Mouse (Mus musculus) granulocyte monocyte progenitor cell, adult 5-6 weeks (primary cell): ENCODE results near the gene Retnlg. TPM values are rescaled to one million over a fixed set of nuclear protein-coding genes. Genes with fewer than 3 reads are reported as not detected.

Experiments used
- total RNA-seq, 2 experiments: library from RNA; stranded (forward) in 1 of 2; stranded (reverse) in 1 of 2; fragments of 200-712, 200-1000 nt in 1 of 2; fragments of >200 nt in 1 of 2; fragmentation: Nextera tagmentation in 1 of 2; gene quantifications; 2 replicates each; pipeline ENCODE4 v1.2.3; 2014 to 2017

Gene Retnlg
- total RNA-seq, 2 experiments from 2014 or later, result 26.8 to 38.3 TPM

Other genes starting within 250 kb of the Retnlg start
- not detected in 2 replicates for gene Trat1, start 100.6 kb upstream of the Retnlg start, total RNA-seq (2014; fragmentation: Nextera tagmentation)
- 0.31 TPM in 1 of 2 replicates, not detected in the other for gene Trat1, start 100.6 kb upstream of the Retnlg start, total RNA-seq (2017)
- not detected in 2 replicates for gene Retnlb, start 55.8 kb upstream of the Retnlg start, total RNA-seq (2014; fragmentation: Nextera tagmentation)
- not detected in 2 replicates for gene Retnlb, start 55.8 kb upstream of the Retnlg start, total RNA-seq (2017)
- gene Retnla, start 30.1 kb upstream of the Retnlg start, total RNA-seq (2014; fragmentation: Nextera tagmentation), result not detected in 2 replicates
- not detected in 2 replicates for gene Retnla, start 30.1 kb upstream of the Retnlg start, total RNA-seq (2017)
- 28.6 and 31.5 TPM in 2 replicates for gene Dzip3, start 121.5 kb downstream of the Retnlg start, total RNA-seq (2014; fragmentation: Nextera tagmentation)
- 21.8 and 40.1 TPM in 2 replicates for gene Dzip3, start 121.5 kb downstream of the Retnlg start, total RNA-seq (2017)
- gene Cip2a, start 121.6 kb downstream of the Retnlg start, total RNA-seq (2014; fragmentation: Nextera tagmentation), result 37.0 and 52.9 TPM in 2 replicates
- 82.4 and 109 TPM in 2 replicates for gene Cip2a, start 121.6 kb downstream of the Retnlg start, total RNA-seq (2017)
- not detected in 2 replicates for gene Myh15, start 184.9 kb downstream of the Retnlg start, total RNA-seq (2014; fragmentation: Nextera tagmentation)
- not detected in 2 replicates for gene Myh15, start 184.9 kb downstream of the Retnlg start, total RNA-seq (2017)